Mouse (Mus musculus) adrenal gland (tissue): ENCODE results near the gene Fxyd6.

Experiments
- intact Hi-C: fragments of 180-260 bp; cut with DNase I; formaldehyde crosslinking; loops from one replicate; pipeline ENCODE4 v1.15.1; 2025

Gene Fxyd6

DNA sequence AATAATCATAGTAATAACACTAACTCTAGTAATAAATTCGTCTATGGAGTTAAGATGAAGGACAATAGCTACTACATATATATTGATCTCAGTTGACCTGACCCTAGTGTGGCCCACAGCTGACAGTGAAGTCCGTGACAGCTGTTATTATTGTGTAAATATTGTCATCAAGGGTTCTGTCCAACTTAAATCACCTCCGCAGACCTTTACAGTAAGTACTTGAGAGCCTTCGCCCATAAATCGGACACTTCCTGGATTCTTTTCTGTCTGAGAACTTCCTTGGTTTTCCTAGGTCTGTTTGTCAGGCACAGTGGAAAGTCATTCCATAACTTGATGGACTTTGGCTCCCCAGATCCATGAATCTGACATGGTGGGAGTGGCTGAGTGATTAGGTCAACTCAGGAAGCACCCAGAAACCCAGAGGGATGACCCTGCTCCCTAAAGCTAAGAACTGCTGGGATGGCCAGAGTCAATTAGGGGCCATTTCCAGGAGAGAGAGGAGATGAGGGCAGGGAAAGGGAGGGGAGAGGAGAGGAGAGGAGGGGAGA is 74.3 kb downstream of the Fxyd6 start:
- intact Hi-C loops: no loop called here
